Mouse (Mus musculus) ovary, postnatal 10 days (tissue): ENCODE data around the gene Dynlt1a.
"Not testable (repeated sequence)": the region's sequence is repeated elsewhere in the genome, so short reads cannot be mapped to it uniquely, and the experiment has no call there.

Source experiments
- DNase-seq: peaks from one replicate; pipeline ENCODE4 v3.0.0; 2022; ENCODE audit warnings: low spot score

The Dynlt1a gene

GRCm38 (mm10) chr17:6317339-6317985 is at the start of gene Dynlt1a:
Dynlt1a (minus strand) TSS chr17:6317500.
- DNase-seq = peak; percentile 91

- DNase-seq = not testable (repeated sequence)
Measured at GRCm38 (mm10) chr17:6355256-6355655, 38.0 kb upstream of the Dynlt1a start.

- not testable (repeated sequence) for DNase-seq
Measured at GRCm38 (mm10) chr17:6342606-6343294, 25.4 kb upstream of the Dynlt1a start.

- DNase-seq = not testable (repeated sequence)
Measured at GRCm38 (mm10) chr17:6328997-6329396, 11.7 kb upstream of the Dynlt1a start.

GRCm38 (mm10) chr17:6327554-6327953 is 10.3 kb upstream of the Dynlt1a start:
- not testable (repeated sequence) for DNase-seq

GRCm38 (mm10) chr17:6325543-6325942 is 8.2 kb upstream of the Dynlt1a start:
- DNase-seq = not testable (repeated sequence)

- DNase-seq = not testable (repeated sequence)
Measured at GRCm38 (mm10) chr17:6325021-6325420, 7.7 kb upstream of the Dynlt1a start.

- DNase-seq = not testable (repeated sequence)
Measured at GRCm38 (mm10) chr17:6321778-6322101, 4.4 kb upstream of the Dynlt1a start.

- DNase-seq = not testable (repeated sequence)
Measured at GRCm38 (mm10) chr17:6321081-6321777, 3.9 kb upstream of the Dynlt1a start.

GRCm38 (mm10) chr17:6316379-6317126 is 747 bp downstream of the Dynlt1a start:
- DNase-seq = not testable (repeated sequence)

GRCm38 (mm10) chr17:6315706-6316105 is 1.6 kb downstream of the Dynlt1a start:
- DNase-seq = not testable (repeated sequence)

- not testable (repeated sequence) for DNase-seq
Measured at GRCm38 (mm10) chr17:6314493-6314892, 2.8 kb downstream of the Dynlt1a start.

- not testable (repeated sequence) for DNase-seq
Measured at GRCm38 (mm10) chr17:6312755-6313154, 4.5 kb downstream of the Dynlt1a start.

- not testable (repeated sequence) for DNase-seq
Measured at GRCm38 (mm10) chr17:6311716-6312115, 5.6 kb downstream of the Dynlt1a start.

- not testable (repeated sequence) for DNase-seq
Measured at GRCm38 (mm10) chr17:6306503-6306902, 10.8 kb downstream of the Dynlt1a start.

- DNase-seq = not testable (repeated sequence)
Measured at GRCm38 (mm10) chr17:6305656-6306270, 11.5 kb downstream of the Dynlt1a start.

GRCm38 (mm10) chr17:6304891-6305290 is 12.4 kb downstream of the Dynlt1a start:
- DNase-seq = not testable (repeated sequence)

- DNase-seq = not testable (repeated sequence)
Measured at GRCm38 (mm10) chr17:6300190-6300863, 17.0 kb downstream of the Dynlt1a start.

GRCm38 (mm10) chr17:6297060-6297795 is 20.1 kb downstream of the Dynlt1a start:
- DNase-seq = not testable (repeated sequence)

- DNase-seq = not testable (repeated sequence)
Measured at GRCm38 (mm10) chr17:6293882-6294281, 23.4 kb downstream of the Dynlt1a start.
